Mouse (Mus musculus): ENCODE measurements around the gene Cyth1. TPM values are rescaled to one million over a fixed set of nuclear protein-coding genes. Genes with fewer than 3 reads are reported as not detected.

Cyth1 gene
- polyA plus RNA-seq, 1 experiment from 2014 or later = 11.5 TPM

- H3K27me3 ChIP-seq (ENCODE audit: control insufficient read depth, insufficient read depth, low read length) = no peaks in the 10 kb centered on the region
- no peaks in the 10 kb centered on the region for H3K36me3 ChIP-seq (ENCODE audit: control insufficient read depth, insufficient read depth, low read length)
- no peak overlapping the region for H3K4me2 ChIP-seq (ENCODE audit: low read depth, low read length, severe bottlenecking)
- DNase-seq (ENCODE audit: low spot score) (no peak), ATAC-seq (replicated peaks; ENCODE audit: low FRiP score) (no peak)
- H3K27ac ChIP-seq (ENCODE audit: low read depth, low read length) = no peak overlapping the region
- no peaks in the 10 kb centered on the region for H3K9me3 ChIP-seq (ENCODE audit: control insufficient read depth, low read length)
- no peak overlapping the region for H3K9ac ChIP-seq (ENCODE audit: low read length)
- no peaks in the 10 kb centered on the region for H3K4me1 ChIP-seq (replicated peaks; ENCODE audit: control insufficient read depth, insufficient read depth, low read length)
- no peak overlapping the region for H3K4me3 ChIP-seq (ENCODE audit: low read depth, low read length)
- 65% methylated on average over 2 of the region's 2 CpGs for WGBS
Observed at GRCm38 (mm10) chr11:118096736-118097135, 151.7 kb downstream of the Cyth1 start.

GRCm38 (mm10) chr11:118095004-118095403, 153.4 kb downstream of the Cyth1 start:
- Histone ChIP-seq H3K4me2 (ENCODE audit: low read depth, low read length, severe bottlenecking) (no peak overlapping the region), H3K4me1 (replicated peaks; ENCODE audit: control insufficient read depth, insufficient read depth, low read length) (no peaks in the 10 kb centered on the region), H3K36me3 (ENCODE audit: control insufficient read depth, insufficient read depth, low read length) (no peaks in the 10 kb centered on the region), H3K27ac (ENCODE audit: low read depth, low read length) (no peak overlapping the region), H3K9ac (ENCODE audit: low read length) (no peak overlapping the region), H3K4me3 (ENCODE audit: low read depth, low read length) (no peak overlapping the region), H3K9me3 (ENCODE audit: control insufficient read depth, low read length) (no peaks in the 10 kb centered on the region), H3K27me3 (ENCODE audit: control insufficient read depth, insufficient read depth, low read length) (no peaks in the 10 kb centered on the region)
- WGBS = 93% methylated on average over 9 of the region's 9 CpGs
- no peak for DNase-seq (ENCODE audit: low spot score)
- no peak for ATAC-seq (replicated peaks; ENCODE audit: low FRiP score)

- H3K4me1 ChIP-seq (replicated peaks; ENCODE audit: control insufficient read depth, insufficient read depth, low read length) = no peaks in the 10 kb centered on the region
- ATAC-seq (replicated peaks; ENCODE audit: low FRiP score) (no peak), DNase-seq (ENCODE audit: low spot score) (no peak)
- no peaks in the 10 kb centered on the region for H3K36me3 ChIP-seq (ENCODE audit: control insufficient read depth, insufficient read depth, low read length)
- WGBS = 85% methylated on average over 23 of the region's 23 CpGs
- H3K4me2 ChIP-seq (ENCODE audit: low read depth, low read length, severe bottlenecking) = no peak overlapping the region
- no peak overlapping the region for H3K9ac ChIP-seq (ENCODE audit: low read length)
- H3K4me3 ChIP-seq (ENCODE audit: low read depth, low read length) = no peak overlapping the region
- no peak overlapping the region for H3K27ac ChIP-seq (ENCODE audit: low read depth, low read length)
- no peaks in the 10 kb centered on the region for H3K27me3 ChIP-seq (ENCODE audit: control insufficient read depth, insufficient read depth, low read length)
- no peaks in the 10 kb centered on the region for H3K9me3 ChIP-seq (ENCODE audit: control insufficient read depth, low read length)
Observed at GRCm38 (mm10) chr11:118091002-118091670, 157.3 kb downstream of the Cyth1 start.

- Histone ChIP-seq H3K36me3 (ENCODE audit: control insufficient read depth, insufficient read depth, low read length) (no peaks in the 10 kb centered on the region), H3K4me1 (replicated peaks; ENCODE audit: control insufficient read depth, insufficient read depth, low read length) (no peaks in the 10 kb centered on the region), H3K4me2 (ENCODE audit: low read depth, low read length, severe bottlenecking) (no peak overlapping the region), H3K9ac (ENCODE audit: low read length) (no peak overlapping the region), H3K9me3 (ENCODE audit: control insufficient read depth, low read length) (no peaks in the 10 kb centered on the region), H3K27ac (ENCODE audit: low read depth, low read length) (no peak overlapping the region), H3K4me3 (ENCODE audit: low read depth, low read length) (no peak overlapping the region), H3K27me3 (ENCODE audit: control insufficient read depth, insufficient read depth, low read length) (no peaks in the 10 kb centered on the region)
- no peak for DNase-seq (ENCODE audit: low spot score)
- ATAC-seq (replicated peaks; ENCODE audit: low FRiP score) = no peak
- WGBS = 91% methylated on average over 19 of the region's 19 CpGs
Observed at GRCm38 (mm10) chr11:118088896-118089295, 159.5 kb downstream of the Cyth1 start.

- H3K36me3 ChIP-seq (ENCODE audit: control insufficient read depth, insufficient read depth, low read length) = no peaks in the 10 kb centered on the region
- no peaks in the 10 kb centered on the region for H3K9me3 ChIP-seq (ENCODE audit: control insufficient read depth, low read length)
- no peak overlapping the region for H3K9ac ChIP-seq (ENCODE audit: low read length)
- H3K27ac ChIP-seq (ENCODE audit: low read depth, low read length) = no peak overlapping the region
- no peak overlapping the region for H3K4me3 ChIP-seq (ENCODE audit: low read depth, low read length)
- DNase-seq (ENCODE audit: low spot score) = no peak
- H3K4me2 ChIP-seq (ENCODE audit: low read depth, low read length, severe bottlenecking) = no peak overlapping the region
- no peaks in the 10 kb centered on the region for H3K27me3 ChIP-seq (ENCODE audit: control insufficient read depth, insufficient read depth, low read length)
- 83% methylated on average over 8 of the region's 8 CpGs for WGBS
- no peaks in the 10 kb centered on the region for H3K4me1 ChIP-seq (replicated peaks; ENCODE audit: control insufficient read depth, insufficient read depth, low read length)
- no peak for ATAC-seq (replicated peaks; ENCODE audit: low FRiP score)
Observed at GRCm38 (mm10) chr11:118085961-118086360, 162.4 kb downstream of the Cyth1 start.

- Histone ChIP-seq H3K27me3 (ENCODE audit: control insufficient read depth, insufficient read depth, low read length) (no peaks in the 10 kb centered on the region), H3K9ac (ENCODE audit: low read length) (no peak overlapping the region), H3K4me3 (ENCODE audit: low read depth, low read length) (no peak overlapping the region), H3K36me3 (ENCODE audit: control insufficient read depth, insufficient read depth, low read length) (no peaks in the 10 kb centered on the region), H3K27ac (ENCODE audit: low read depth, low read length) (no peak overlapping the region), H3K4me1 (replicated peaks; ENCODE audit: control insufficient read depth, insufficient read depth, low read length) (no peaks in the 10 kb centered on the region), H3K4me2 (ENCODE audit: low read depth, low read length, severe bottlenecking) (no peak overlapping the region), H3K9me3 (ENCODE audit: control insufficient read depth, low read length) (no peaks in the 10 kb centered on the region)
- ATAC-seq (replicated peaks; ENCODE audit: low FRiP score) (no peak), DNase-seq (ENCODE audit: low spot score) (no peak)
- 83% methylated on average over 4 of the region's 4 CpGs for WGBS
Observed at GRCm38 (mm10) chr11:118085176-118085575, 163.2 kb downstream of the Cyth1 start.

- Histone ChIP-seq H3K9me3 (ENCODE audit: control insufficient read depth, low read length) (no peaks in the 10 kb centered on the region), H3K4me2 (ENCODE audit: low read depth, low read length, severe bottlenecking) (no peak overlapping the region), H3K27me3 (ENCODE audit: control insufficient read depth, insufficient read depth, low read length) (no peaks in the 10 kb centered on the region), H3K9ac (ENCODE audit: low read length) (no peak overlapping the region), H3K36me3 (ENCODE audit: control insufficient read depth, insufficient read depth, low read length) (no peaks in the 10 kb centered on the region), H3K4me1 (replicated peaks; ENCODE audit: control insufficient read depth, insufficient read depth, low read length) (no peaks in the 10 kb centered on the region), H3K4me3 (ENCODE audit: low read depth, low read length) (no peak overlapping the region), H3K27ac (ENCODE audit: low read depth, low read length) (no peak overlapping the region)
- DNase-seq (ENCODE audit: low spot score) (no peak), ATAC-seq (replicated peaks; ENCODE audit: low FRiP score) (no peak)
- WGBS = 83% methylated on average over 3 of the region's 3 CpGs
Observed at GRCm38 (mm10) chr11:118084266-118084665, 164.1 kb downstream of the Cyth1 start.

- Histone ChIP-seq H3K9ac (ENCODE audit: low read length) (no peak overlapping the region), H3K27ac (ENCODE audit: low read depth, low read length) (no peak overlapping the region), H3K4me2 (ENCODE audit: low read depth, low read length, severe bottlenecking) (no peak overlapping the region), H3K27me3 (ENCODE audit: control insufficient read depth, insufficient read depth, low read length) (no peaks in the 10 kb centered on the region), H3K4me3 (ENCODE audit: low read depth, low read length) (no peak overlapping the region), H3K36me3 (ENCODE audit: control insufficient read depth, insufficient read depth, low read length) (no peaks in the 10 kb centered on the region), H3K9me3 (ENCODE audit: control insufficient read depth, low read length) (no peaks in the 10 kb centered on the region), H3K4me1 (replicated peaks; ENCODE audit: control insufficient read depth, insufficient read depth, low read length) (no peaks in the 10 kb centered on the region)
- no peak for ATAC-seq (replicated peaks; ENCODE audit: low FRiP score)
- WGBS = 6% methylated on average over 6 of the region's 6 CpGs
- DNase-seq (ENCODE audit: low spot score) = peak; percentile 88
Observed at GRCm38 (mm10) chr11:118083811-118084210, 164.6 kb downstream of the Cyth1 start.

- Histone ChIP-seq H3K36me3 (ENCODE audit: control insufficient read depth, insufficient read depth, low read length) (no peaks in the 10 kb centered on the region), H3K27me3 (ENCODE audit: control insufficient read depth, insufficient read depth, low read length) (no peaks in the 10 kb centered on the region), H3K9ac (ENCODE audit: low read length) (no peak overlapping the region), H3K27ac (ENCODE audit: low read depth, low read length) (no peak overlapping the region), H3K9me3 (ENCODE audit: control insufficient read depth, low read length) (no peaks in the 10 kb centered on the region), H3K4me1 (replicated peaks; ENCODE audit: control insufficient read depth, insufficient read depth, low read length) (no peaks in the 10 kb centered on the region), H3K4me2 (ENCODE audit: low read depth, low read length, severe bottlenecking) (no peak overlapping the region), H3K4me3 (ENCODE audit: low read depth, low read length) (no peak overlapping the region)
- WGBS = 87% methylated on average over 14 of the region's 14 CpGs
- ATAC-seq (replicated peaks; ENCODE audit: low FRiP score) = no peak
- DNase-seq (ENCODE audit: low spot score) = no peak
Observed at GRCm38 (mm10) chr11:118082294-118082693, 166.1 kb downstream of the Cyth1 start.

All from forebrain, embryonic 11.5 days (tissue).